Mouse (Mus musculus) E14TG2a.4 (cell line): Measurements from ENCODE around the gene Ell2.

Experiments used
- CTCF ChIP-seq: conservative IDR thresholded peaks from 2 replicates; pipeline ENCODE4 v1.5.1; 2014; ENCODE audit warnings: low read length
- NANOG ChIP-seq: IDR thresholded peaks from 2 replicates; pipeline ENCODE4 v1.6.1; 2014; ENCODE audit warnings: borderline replicate concordance, low read length, mixed read lengths

DNA sequence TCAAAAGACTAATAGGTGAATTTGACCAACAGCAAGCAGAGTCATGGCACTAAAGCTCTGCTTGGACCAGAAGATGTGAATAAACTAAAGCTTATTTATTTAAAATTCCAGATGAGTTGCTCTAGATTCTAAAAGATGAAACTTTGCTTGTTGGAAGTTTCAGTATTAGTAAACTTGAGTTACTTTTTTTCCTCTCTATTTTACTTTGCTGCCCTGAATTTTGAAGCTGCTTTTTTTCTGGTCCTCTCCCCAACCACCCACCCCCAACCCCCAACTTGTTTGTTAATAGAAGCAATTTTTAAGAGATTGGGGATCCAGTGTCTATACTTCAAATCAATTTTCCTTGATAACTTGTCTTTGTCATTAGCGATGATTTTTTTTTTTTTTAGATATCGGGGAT is 64.2 kb downstream of the Ell2 start:
- TF ChIP-seq CTCF: no peak
- no peak for TF ChIP-seq NANOG
